Mouse (Mus musculus) thymus, adult 2 months (tissue): ENCODE measurements around the gene Spop.

Source experiments
- CTCF ChIP-seq: fragments of 200-500 bp; IDR thresholded peaks from 2 replicates; pipeline ENCODE4 v1.5.1; 2012; ENCODE audit warnings: mild to moderate bottlenecking, control low read depth, low read length, moderate library complexity, borderline replicate concordance; ENCODE audit not compliant: control insufficient read depth, poor library complexity, insufficient read depth; ENCODE audit errors: extremely low read depth
- POLR2A ChIP-seq: fragments of 200-500 bp; IDR thresholded peaks from 2 replicates; pipeline ENCODE4 v1.6.1; 2012; ENCODE audit warnings: mild to moderate bottlenecking, low read length, control low read depth, moderate library complexity; ENCODE audit not compliant: control insufficient read depth, poor library complexity, insufficient read depth; ENCODE audit errors: extremely low read depth

DNA sequence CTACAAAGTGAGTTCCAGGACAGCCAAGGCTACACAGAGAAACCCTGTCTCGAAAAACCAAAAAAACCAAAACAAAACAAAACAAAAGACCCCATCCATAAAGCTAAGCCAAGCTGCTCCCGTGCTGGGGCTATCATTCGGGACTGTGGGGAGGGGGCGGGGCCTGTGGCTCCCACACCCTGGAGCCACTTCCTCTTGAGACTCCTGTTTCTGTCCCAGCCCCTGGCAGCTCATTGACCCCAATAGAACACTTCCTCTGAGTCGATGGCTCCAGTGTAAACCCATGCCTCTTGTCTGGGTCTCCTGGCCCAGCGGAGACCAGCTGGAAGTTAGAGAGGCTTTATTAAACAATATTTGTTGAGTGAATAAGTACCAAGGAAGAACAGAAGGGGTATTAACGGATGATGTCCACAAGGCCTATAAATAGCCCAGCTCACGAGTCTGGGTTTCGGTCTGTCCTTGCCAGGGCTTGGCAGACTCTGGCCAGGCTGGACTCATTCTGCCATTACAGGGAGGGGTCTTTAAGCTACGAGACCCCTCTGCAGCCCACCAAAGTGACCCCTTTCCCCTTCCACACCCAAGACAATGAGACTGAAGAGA is 89.8 kb downstream of the Spop start:
- TF ChIP-seq POLR2A (no peak), CTCF (no peak)
